Mouse (Mus musculus): Measurements from ENCODE around the gene Cnr2. TPM values are rescaled to one million over a fixed set of nuclear protein-coding genes. Genes with fewer than 3 reads are reported as not detected.
A peak's percentile ranks its signal among the peaks of the same experiment; 100 is the strongest.
"Not testable (repeated sequence)": the region's sequence is repeated elsewhere in the genome, so short reads cannot be mapped to it uniquely, and the experiment has no call there.

Cnr2 gene
- total RNA-seq, 4 experiments from 2014 or later, result 2.2 to 3.6 (median 2.8) TPM

DNA sequence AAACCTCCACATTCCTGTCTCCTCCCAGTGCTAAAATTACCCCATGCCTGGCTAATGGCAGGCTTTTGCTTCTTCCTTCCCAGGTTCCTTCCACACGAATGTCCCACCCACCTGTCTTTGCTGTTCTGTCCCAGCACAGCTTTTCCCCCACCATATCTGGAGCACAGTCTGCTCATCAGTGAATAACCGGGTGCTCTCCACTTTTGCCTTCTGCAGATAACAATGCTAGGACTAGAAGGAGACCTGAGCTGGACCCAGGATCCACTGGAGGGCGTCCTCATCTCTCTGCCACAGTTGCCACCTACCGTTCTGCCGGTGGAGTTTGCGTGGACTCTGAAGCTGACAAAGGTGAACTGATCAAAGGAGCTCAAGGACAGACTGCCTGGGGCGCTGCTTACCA is 43.7 kb downstream of the Cnr2 start:
- no peak for DNase-seq

GRCm38 (mm10) chr4:135941026-135941425 is 45.8 kb downstream of the Cnr2 start:
- DNase-seq, result not testable (repeated sequence)

DNA sequence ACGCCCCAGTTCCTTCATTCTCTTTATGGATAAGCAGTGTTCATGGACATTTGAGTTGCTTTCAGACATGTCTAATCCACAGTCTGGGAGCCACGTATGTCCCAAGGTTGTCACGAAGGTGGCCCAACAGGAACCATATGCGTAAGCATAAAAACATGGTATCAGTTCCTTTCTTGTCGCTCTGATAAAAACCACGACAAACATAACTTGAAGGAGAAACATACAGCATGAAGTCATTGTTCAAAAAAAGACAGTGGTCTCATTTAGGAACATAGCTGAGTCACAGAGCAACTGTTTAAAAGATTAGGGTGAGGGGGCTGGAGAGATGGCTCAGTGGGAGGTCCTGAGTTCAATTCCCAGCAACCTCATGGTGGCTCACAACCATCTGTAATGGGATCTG is 47.0 kb downstream of the Cnr2 start:
- DNase-seq, result no peak

GRCm38 (mm10) chr4:135943389-135943788 is 48.2 kb downstream of the Cnr2 start:
- no peak for DNase-seq

DNA sequence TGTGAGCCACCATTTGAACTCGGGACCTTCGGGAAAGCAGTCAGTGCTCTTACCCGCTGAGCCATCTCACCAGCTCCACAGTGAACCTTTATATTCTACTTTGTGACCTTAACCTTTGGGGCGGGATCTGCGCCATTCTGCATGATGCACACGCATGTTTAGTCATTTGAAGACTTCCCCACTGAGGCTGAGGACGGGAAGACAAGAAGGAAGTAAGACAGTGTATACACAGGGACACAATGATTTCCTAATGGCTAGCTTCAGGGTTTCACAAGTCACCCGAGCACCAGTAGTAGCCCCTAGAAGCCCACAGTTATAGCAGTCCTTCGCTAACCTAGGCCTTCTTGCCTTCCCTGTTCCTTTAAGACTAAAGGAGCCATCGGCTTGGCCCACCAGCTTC is 50.5 kb downstream of the Cnr2 start:
- DNase-seq, result no peak

GRCm38 (mm10) chr4:135946278-135946658 is 51.1 kb downstream of the Cnr2 start, which contains the start of gene Hmgcl:
Gene Hmgcl, plus strand, starts transcription at chr4:135946448.
- peak; percentile 93 for DNase-seq

DNA sequence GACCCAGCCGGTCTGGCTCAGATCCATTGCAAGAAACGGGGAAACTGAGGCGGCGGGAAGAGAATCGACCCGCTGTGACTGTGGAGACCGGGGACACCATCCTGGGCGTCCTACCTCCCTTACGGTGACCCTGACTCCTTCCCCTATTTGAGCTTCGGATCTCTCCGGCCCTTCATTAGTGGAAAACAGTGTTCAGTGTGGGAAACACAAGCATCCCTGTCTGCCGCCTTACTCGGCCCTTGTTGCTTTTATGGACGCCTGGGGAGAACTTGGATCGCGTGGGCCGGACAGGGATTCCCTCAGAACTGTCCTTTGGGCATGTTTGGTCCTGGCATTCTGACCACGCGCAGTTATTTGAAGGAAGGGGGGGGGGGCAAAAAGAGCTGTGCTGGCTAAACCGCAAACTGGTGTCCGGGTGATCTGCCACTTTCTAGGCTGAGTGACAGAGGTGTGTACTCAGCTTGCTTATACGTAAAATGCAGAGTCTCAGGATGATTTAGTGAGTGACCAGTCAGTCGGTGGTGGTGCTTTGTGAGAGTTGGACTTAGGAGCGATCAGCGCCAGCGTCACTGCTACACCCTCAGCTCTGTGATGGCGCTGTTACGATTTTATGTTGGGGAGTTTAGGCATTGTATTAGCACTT is 51.6 kb downstream of the Cnr2 start:
- DNase-seq, result no peak

GRCm38 (mm10) chr4:135948142-135948541 is 52.9 kb downstream of the Cnr2 start:
- DNase-seq, result no peak

DNA sequence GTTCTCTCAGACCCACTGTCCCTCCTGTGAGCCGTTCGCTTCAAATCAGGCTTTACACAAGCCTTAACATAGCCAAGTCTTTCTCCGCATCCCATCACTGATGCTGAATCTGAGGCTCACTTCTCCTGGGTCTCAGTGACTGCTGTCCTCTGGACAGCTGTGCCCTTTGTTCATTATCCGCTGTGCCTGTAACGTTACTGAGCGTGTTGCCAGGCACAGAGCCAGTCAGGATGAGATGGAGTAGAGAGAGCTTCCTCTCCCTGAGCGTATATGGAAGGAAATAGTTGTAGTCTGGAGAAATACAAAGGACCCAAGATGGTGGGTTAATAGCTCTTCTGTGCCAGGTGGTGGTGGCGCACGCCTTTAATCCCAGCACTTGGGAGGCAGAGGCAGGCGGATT is 54.3 kb downstream of the Cnr2 start:
- no peak for DNase-seq

DNA sequence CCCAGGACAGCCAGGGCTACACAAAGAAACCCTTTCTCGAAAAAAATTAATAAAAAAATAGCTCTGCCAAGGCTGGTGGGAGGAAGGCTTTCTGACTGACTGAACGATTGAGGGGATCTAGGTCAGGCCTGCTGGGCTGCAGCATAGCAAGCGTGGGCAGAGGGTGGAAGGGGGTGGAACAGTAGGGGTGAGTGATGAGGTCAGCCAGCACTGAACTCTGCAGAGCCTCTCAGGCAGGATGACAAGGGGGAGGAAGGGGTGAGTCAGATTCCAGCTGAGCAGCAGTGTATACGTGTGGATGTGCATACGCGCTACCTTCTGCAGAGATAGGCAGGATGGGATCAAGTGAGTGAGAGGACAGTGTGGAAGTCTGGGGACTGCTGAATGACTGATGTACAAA is 54.7 kb downstream of the Cnr2 start:
- DNase-seq, result no peak

- DNase-seq, result no peak
Measured at GRCm38 (mm10) chr4:135950365-135950764, 55.2 kb downstream of the Cnr2 start.

DNA sequence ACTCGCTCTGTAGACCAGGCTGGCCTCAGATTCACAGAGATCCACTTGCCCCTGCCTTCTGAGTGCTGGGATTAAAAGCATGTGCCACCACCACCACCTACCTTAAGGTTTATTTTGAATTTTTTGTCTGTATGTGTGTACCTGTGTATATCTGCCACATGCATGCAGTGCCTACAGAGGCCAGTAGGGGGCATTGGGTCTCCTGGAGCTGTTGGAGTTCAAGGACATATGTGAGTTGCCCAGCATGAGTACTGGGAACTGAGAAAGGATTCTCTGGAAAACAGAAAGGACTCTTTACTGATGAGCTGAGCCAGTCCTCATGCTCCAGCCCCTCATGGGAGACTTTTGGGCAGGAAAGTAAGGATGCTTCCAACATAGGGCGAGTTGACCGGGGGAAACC is 56.3 kb downstream of the Cnr2 start:
- no peak for DNase-seq

DNA sequence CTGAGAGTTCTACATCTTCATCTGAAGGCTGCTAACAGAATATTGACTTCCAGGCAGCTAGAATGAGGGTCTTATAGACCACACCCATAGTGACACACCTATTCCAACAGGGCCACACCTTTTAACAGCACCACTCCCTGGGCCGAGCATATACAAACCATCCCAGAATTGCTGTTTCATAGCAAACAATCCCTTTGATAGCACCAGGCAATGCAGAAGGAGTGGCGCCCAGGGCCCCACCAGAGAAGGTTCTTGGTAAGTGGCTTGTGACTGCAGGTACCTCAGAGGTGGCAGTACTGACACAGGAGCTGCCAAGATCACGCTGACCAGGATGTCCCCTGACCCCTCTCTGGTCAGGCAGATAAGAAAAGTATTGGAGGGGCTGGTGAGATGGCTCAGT is 58.0 kb downstream of the Cnr2 start:
- no peak for DNase-seq

GRCm38 (mm10) chr4:135954241-135954640 is 59.0 kb downstream of the Cnr2 start:
- no peak for DNase-seq

DNA sequence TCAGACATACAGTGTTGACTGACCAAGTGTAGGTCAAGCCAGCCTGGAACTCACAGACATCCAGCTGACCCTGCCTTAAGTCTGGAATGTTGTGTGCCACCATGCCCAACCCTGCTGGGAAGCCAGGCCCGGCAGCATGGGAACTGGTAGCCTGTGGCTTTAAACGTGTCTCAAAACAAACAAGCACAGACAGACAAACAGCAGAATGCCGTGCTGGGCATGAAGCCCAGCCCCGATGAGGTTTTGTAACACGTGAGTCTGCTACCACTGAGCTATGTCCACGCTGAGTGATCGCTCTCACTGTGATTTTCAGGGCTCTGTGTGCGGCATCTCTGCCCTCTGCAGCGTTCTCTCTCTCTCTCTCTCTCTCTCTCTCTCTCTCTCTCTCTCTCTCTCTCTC is 60.7 kb downstream of the Cnr2 start:
- no peak for DNase-seq

GRCm38 (mm10) chr4:135958354-135958753 is 63.2 kb downstream of the Cnr2 start:
- no peak for DNase-seq

GRCm38 (mm10) chr4:135960717-135961116 is 65.5 kb downstream of the Cnr2 start:
- DNase-seq, result no peak

GRCm38 (mm10) chr4:135961709-135962108 is 66.5 kb downstream of the Cnr2 start:
- DNase-seq, result no peak

DNA sequence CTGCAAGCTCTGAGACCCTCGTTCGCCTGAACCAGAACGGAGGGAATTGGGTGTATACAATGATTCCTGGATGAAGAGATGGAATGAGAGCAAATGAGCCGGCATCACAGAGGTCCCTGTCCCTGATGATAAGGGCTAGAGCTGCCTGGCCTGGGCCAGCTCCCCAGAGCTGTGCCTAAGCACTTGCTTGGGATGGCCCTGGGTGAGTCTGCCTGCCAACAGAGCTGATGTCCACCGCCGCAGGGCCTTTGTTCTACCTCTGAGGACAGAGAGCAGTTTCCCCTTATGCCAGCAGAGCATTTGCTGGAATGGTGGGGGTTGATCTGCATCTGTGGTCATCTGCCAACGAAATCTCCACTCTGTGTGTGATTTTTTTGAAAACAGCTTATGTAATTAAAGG is 67.0 kb downstream of the Cnr2 start:
- DNase-seq, result peak; percentile 6

DNA sequence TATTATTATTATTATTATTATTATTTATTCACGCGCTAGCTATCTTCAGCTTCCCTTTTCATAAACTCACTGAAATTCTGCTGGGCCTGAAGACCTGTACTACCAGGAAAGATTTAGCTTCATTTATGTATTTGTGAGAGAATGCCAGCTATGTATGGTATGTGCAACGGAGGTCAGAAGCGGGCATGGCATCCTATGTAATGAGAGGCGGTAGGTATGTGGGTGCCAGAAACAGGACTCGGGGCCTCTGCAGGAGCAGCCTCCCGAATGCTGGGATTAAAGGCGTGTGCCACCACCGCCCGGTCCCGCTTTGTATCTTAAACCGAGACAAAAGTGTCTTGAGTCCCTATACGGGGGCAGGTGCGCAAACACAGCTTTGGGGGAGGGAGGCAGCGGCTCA is 67.8 kb downstream of the Cnr2 start:
- DNase-seq, result no peak

- peak; percentile 93 for DNase-seq
Measured at GRCm38 (mm10) chr4:135963457-135964193, 68.4 kb downstream of the Cnr2 start, which contains the start of gene Gale. Gene Gale, plus strand, starts transcription at chr4:135963727.

DNA sequence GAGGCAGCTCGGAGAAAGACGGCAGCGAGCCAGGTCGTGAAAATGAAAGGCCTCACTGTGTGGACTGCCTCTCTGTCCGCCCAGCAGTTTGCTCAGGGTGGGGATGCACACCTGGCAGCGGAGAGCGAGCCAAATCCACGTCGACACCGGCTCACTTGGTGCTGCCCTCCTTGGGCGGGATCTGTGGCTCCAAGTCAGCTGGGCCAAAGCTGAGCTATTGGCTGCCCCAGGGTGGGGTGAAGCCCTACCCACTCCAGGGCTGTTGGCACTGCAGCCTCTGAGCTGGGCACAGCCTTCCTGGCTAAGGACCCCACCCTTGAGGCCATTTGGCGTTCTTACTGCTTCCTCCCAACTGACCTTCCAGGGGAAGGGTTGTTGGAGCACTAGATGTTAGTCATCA is 69.2 kb downstream of the Cnr2 start:
- peak; percentile 73 for DNase-seq

DNA sequence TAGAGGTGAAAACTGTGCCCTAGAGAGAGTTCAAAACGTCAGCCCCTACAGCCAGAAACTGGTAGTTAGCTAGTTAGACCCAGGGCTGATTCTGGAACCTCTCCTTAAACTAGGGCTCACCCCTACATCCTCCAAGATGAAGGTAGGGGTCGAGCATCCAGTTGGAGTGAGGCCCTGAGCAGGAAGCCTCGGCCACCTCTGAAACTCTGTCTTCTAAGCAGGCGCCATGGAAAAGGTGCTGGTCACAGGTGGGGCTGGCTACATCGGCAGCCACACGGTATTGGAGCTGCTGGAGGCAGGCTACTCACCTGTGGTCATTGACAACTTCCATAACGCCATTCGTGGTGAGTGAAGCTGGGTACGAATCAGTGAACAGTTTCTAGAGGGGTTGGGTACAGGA is 69.9 kb downstream of the Cnr2 start:
- no peak for DNase-seq

DNA sequence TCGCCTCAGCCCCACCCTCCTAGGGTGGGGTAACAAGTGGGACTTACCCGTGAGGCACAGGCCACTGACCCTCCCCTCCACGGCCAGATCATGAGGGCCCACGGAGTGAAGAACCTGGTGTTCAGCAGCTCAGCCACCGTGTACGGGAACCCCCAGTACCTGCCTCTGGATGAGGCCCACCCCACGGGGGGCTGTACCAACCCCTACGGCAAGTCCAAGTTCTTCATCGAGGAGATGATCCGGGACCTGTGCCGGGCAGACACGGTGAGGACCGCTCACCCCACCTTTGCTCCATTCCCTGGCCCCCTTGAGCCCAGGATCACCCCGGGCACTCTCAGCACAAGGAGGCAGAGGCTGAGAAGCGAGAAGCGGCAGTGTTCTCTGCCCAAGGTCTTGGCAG is 71.1 kb downstream of the Cnr2 start:
- peak; percentile 8 for DNase-seq

All from adrenal gland, adult 8-10 months (tissue).